Mouse (Mus musculus) erythroid progenitor cell, adult 5-6 weeks (primary cell): ENCODE data around the gene Shb. TPM values are rescaled to one million over a fixed set of nuclear protein-coding genes. Genes with fewer than 3 reads are reported as not detected.

Experiments used
- total RNA-seq, 2 experiments: library from RNA; stranded (forward) in 1 of 2; stranded (reverse) in 1 of 2; fragments of 150-400 nt in 1 of 2; fragments of 186-747, 209-891 nt in 1 of 2; gene quantifications; 2 replicates each; pipeline versions ENCODE4 v1.2.3 to v1.2.4; 2015 to 2017; ENCODE audit warnings: low replicate concordance in 2 of 2

Shb gene
- total RNA-seq, 2 experiments from 2014 or later, result 1.3 to 6.5 TPM

Other genes with a start within 250 kb of the Shb start
- gene Trmt10b, start 235.3 kb downstream of the Shb start, total RNA-seq (2015; ENCODE audit: low replicate concordance), result 11.7 TPM in 1 of 2 replicates, not detected in the other
- gene Trmt10b, start 235.3 kb downstream of the Shb start, total RNA-seq (2017; ENCODE audit: low replicate concordance), result 0.23 and 3.3 TPM in 2 replicates
- 13.3 and 16.8 TPM in 2 replicates for gene Dcaf10, start 190.4 kb downstream of the Shb start, total RNA-seq (2015; ENCODE audit: low replicate concordance)
- 17.8 and 25.5 TPM in 2 replicates for gene Dcaf10, start 190.4 kb downstream of the Shb start, total RNA-seq (2017; ENCODE audit: low replicate concordance)
- 27.0 and 44.0 TPM in 2 replicates for gene Exosc3, start 189.7 kb downstream of the Shb start, total RNA-seq (2015; ENCODE audit: low replicate concordance)
- 31.3 and 47.4 TPM in 2 replicates for gene Exosc3, start 189.7 kb downstream of the Shb start, total RNA-seq (2017; ENCODE audit: low replicate concordance)
- gene Slc25a51, start 123.7 kb downstream of the Shb start, total RNA-seq (2015; ENCODE audit: low replicate concordance), result 261 and 374 TPM in 2 replicates
- gene Slc25a51, start 123.7 kb downstream of the Shb start, total RNA-seq (2017; ENCODE audit: low replicate concordance), result 263 and 320 TPM in 2 replicates